Mouse (Mus musculus): ENCODE results near the gene Abhd16a. TPM values are rescaled to one million over a fixed set of nuclear protein-coding genes. Genes with fewer than 3 reads are reported as not detected.

Gene Abhd16a
- 88.7 and 152 TPM in 2 replicates for polyA plus RNA-seq (2012; rRNA removed)

GRCm38 (mm10) chr17:35088825-35089644 lies at the start of gene Abhd16a:
TSS of gene Abhd16a (plus strand) at chr17:35089263.

GRCm38 (mm10) chr17:35046681-35047455 lies 42.2 kb upstream of the Abhd16a start, which contains the start of gene Msh5:
TSS of gene Msh5 (minus strand) at chr17:35046745.

GRCm38 (mm10) chr17:35049561-35050016 lies 39.5 kb upstream of the Abhd16a start, which contains the start of gene Clic1:
TSS of gene Clic1 (plus strand) at chr17:35049966.

GRCm38 (mm10) chr17:35058911-35059892 lies 29.9 kb upstream of the Abhd16a start, which contains the start of gene Ddah2:
TSS of gene Ddah2 (plus strand) at chr17:35059035.

GRCm38 (mm10) chr17:35064951-35065947 lies 23.8 kb upstream of the Abhd16a start, which contains the start of gene Ly6g6c:
TSS of gene Ly6g6c (plus strand) at chr17:35065388.

GRCm38 (mm10) chr17:35066084-35066483 lies 23.0 kb upstream of the Abhd16a start, which contains the start of gene Mpig6b:
TSS of gene Mpig6b (minus strand) at chr17:35066184.

GRCm38 (mm10) chr17:35076507-35077176 lies 12.4 kb upstream of the Abhd16a start, which contains the start of gene Ly6g6e:
TSS of gene Ly6g6e (plus strand) at chr17:35076902.

GRCm38 (mm10) chr17:35077786-35078233 lies 11.3 kb upstream of the Abhd16a start, which contains the start of gene Ly6g6d:
TSS of gene Ly6g6d (minus strand) at chr17:35078065.

GRCm38 (mm10) chr17:35085208-35085865 lies 3.7 kb upstream of the Abhd16a start, which contains the start of gene Ly6g6f:
TSS of gene Ly6g6f (minus strand) at chr17:35085610.

GRCm38 (mm10) chr17:35108097-35108496 lies 19.0 kb downstream of the Abhd16a start, which contains the start of gene Ly6g5c:
TSS of gene Ly6g5c (plus strand) at chr17:35108279.

GRCm38 (mm10) chr17:35115046-35116019 lies 26.3 kb downstream of the Abhd16a start, which contains the start of gene Ly6g5b:
TSS of gene Ly6g5b (minus strand) at chr17:35115428.

GRCm38 (mm10) chr17:35121143-35121799 lies 32.2 kb downstream of the Abhd16a start, which contains the start of gene Gpank1:
TSS of gene Gpank1 (plus strand) at chr17:35121455.

GRCm38 (mm10) chr17:35121871-35122303 lies 32.8 kb downstream of the Abhd16a start, which contains the start of gene Csnk2b:
TSS of gene Csnk2b (minus strand) at chr17:35122053.

GRCm38 (mm10) chr17:35126206-35126611 lies 37.1 kb downstream of the Abhd16a start, which contains the start of gene D17H6S53E:
TSS of gene D17H6S53E (plus strand) at chr17:35126373.

GRCm38 (mm10) chr17:35131500-35132173 lies 42.6 kb downstream of the Abhd16a start, which contains the start of gene Apom:
TSS of gene Apom (minus strand) at chr17:35132050.

